Mouse (Mus musculus) lung, postnatal 0 days (tissue): ENCODE results near the gene Pirt. TPM values are rescaled to one million over a fixed set of nuclear protein-coding genes. Genes with fewer than 3 reads are reported as not detected.

Experiments used
- ATAC-seq: fragments of 200-750 bp; cut with Nextera tagmentation; 2 replicates; pipeline ENCODE4 v1.8.0; 2017; ENCODE audit warnings: moderate library complexity
- DNase-seq: peaks from one replicate; pipeline ENCODE4 v3.0.0-alpha.2; 2016; ENCODE audit warnings: low spot score
- H3K27ac ChIP-seq: fragments of 300-500 bp; sonication (generic); 2 replicates; pipeline ENCODE4 v1.5.1; 2014; ENCODE audit warnings: antibody characterized with exemption, mild to moderate bottlenecking, low read length, mixed read lengths
- H3K27me3 ChIP-seq: fragments of 300-500 bp; sonication (generic); replicated peaks from 2 replicates; pipeline ENCODE4 v1.6.1; 2014; ENCODE audit warnings: low read length, mixed read lengths; ENCODE audit not compliant: insufficient read depth
- H3K36me3 ChIP-seq: fragments of 300-500 bp; sonication (generic); 2 replicates; pipeline ENCODE4 v1.6.1; 2014; ENCODE audit warnings: low read length, mixed read lengths; ENCODE audit not compliant: insufficient read depth
- H3K4me1 ChIP-seq: fragments of 300-500 bp; sonication (generic); 2 replicates; pipeline ENCODE4 v1.6.1; 2014; ENCODE audit warnings: antibody characterized with exemption, low read depth, low read length, mixed read lengths; ENCODE audit not compliant: insufficient read depth
- H3K4me2 ChIP-seq: fragments of 300-500 bp; sonication (generic); replicated peaks from 2 replicates; pipeline ENCODE4 v1.6.1; 2014; ENCODE audit warnings: low read depth, mild to moderate bottlenecking, low read length, moderate library complexity, mixed read lengths
- H3K4me3 ChIP-seq: fragments of 300-500 bp; sonication (generic); 2 replicates; pipeline ENCODE4 v1.5.1; 2014; ENCODE audit warnings: low read depth, low read length
- H3K9ac ChIP-seq: fragments of 300-500 bp; sonication (generic); replicated peaks from 2 replicates; pipeline ENCODE4 v1.6.1; 2014; ENCODE audit warnings: low read depth, mild to moderate bottlenecking
- H3K9me3 ChIP-seq: fragments of 300-500 bp; sonication (generic); 2 replicates; pipeline ENCODE4 v1.6.1; 2016; ENCODE audit warnings: low read length, mixed read lengths
- CTCF ChIP-seq: IDR thresholded peaks from 2 replicates; pipeline ENCODE4 v1.5.1; 2016; ENCODE audit warnings: antibody characterized with exemption, mild to moderate bottlenecking
- EP300 ChIP-seq: IDR thresholded peaks from 2 replicates; pipeline ENCODE4 v1.6.1; 2016; ENCODE audit warnings: antibody characterized with exemption, mild to moderate bottlenecking, control low read depth
- WGBS: fragments of 180-500 bp; shearing (Covaris S2); extraction: QIAGEN DNeasy Blood & Tissue Kit; methylation state at CpG from one replicate; pipeline ENCODE4 v1.1.7; 2014; 5-methylcytosine and 5-hydroxymethylcytosine counted together
- polyA plus RNA-seq: library from polyadenylated mRNA; unstranded; fragments of >200 nt; fragmentation: Nextera tagmentation; extraction: Ambion mirVana; gene quantifications from 2 replicates; pipeline ENCODE4 v1.2.1, GENCODE M21; 2015

The Pirt gene
- polyA plus RNA-seq, 1 experiment from 2014 or later = 1.8 TPM

DNA sequence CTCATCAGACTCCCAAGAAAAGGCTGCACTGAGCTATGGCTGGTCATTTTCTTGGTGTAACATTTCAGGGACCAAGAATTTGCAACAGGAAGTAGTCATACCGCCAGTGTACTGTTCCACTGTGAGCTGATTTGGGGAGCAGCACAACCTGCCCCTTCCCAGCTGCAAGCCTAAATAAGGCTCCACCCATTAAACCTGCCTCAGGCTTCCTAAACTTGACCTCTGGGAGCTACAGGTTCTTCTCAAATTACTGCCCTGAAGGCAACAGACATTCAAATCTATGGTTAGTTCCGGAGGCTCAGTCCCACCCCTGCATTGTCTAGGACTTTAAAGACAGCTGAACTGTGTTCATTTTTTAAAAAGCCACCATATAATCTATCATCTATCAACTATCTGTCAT is 8.2 kb downstream of the Pirt start:
- WGBS = 53% methylated on average over 2 of the region's 2 CpGs
- no peaks in the 10 kb centered on the region for H3K36me3 ChIP-seq
- H3K9ac ChIP-seq = no peak overlapping the region
- no peak overlapping the region for H3K27ac ChIP-seq
- no peak overlapping the region for H3K4me2 ChIP-seq
- no peak for ATAC-seq
- no peaks in the 10 kb centered on the region for H3K4me1 ChIP-seq
- no peak for TF ChIP-seq EP300
- TF ChIP-seq CTCF = no peak
- H3K9me3 ChIP-seq = no peaks in the 10 kb centered on the region
- H3K4me3 ChIP-seq = no peak overlapping the region
- H3K27me3 ChIP-seq = no peaks in the 10 kb centered on the region
- DNase-seq = no peak

DNA sequence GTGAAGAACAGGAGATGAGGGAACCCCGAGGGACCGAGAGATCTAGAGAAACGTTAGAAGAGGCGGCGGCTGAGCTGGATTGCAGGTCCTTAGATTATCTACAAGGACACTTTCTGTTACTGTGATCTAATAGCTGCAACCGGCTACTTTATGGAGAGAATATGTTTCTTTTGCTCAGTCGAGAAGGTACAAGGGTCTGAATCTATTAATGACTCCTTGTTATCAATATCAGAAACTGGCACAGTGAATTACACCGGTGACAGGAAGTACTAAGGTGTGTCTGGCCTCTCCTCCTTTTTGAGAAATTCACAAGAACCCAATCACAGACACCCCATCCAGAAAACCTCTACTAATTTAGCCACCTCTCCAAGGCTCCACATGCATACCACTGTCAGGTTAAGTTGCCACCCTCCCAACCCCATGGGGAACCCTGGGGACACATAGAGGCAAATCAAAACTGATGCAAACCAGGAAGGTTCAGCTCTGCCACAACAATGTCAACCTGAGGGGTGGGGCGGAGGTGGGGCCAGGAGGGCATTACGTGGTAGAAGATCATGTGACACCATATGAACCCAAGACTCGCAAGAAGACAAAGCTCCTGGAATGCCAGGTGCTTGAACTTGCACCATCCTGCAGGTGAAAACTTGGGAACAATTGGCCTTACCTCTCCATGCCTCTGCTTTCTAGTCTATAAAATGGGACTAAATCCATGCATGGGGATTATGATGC is 12.5 kb downstream of the Pirt start:
- H3K27me3 ChIP-seq = no peaks in the 10 kb centered on the region
- no peak for DNase-seq
- H3K4me3 ChIP-seq = no peak overlapping the region
- no peak for ATAC-seq
- H3K9ac ChIP-seq = no peak overlapping the region
- WGBS = 70% methylated on average over 11 of the region's 11 CpGs
- no peaks in the 10 kb centered on the region for H3K9me3 ChIP-seq
- H3K4me2 ChIP-seq = no peak overlapping the region
- H3K4me1 ChIP-seq = no peaks in the 10 kb centered on the region
- TF ChIP-seq CTCF (no peak), EP300 (no peak)
- H3K27ac ChIP-seq = no peak overlapping the region
- H3K36me3 ChIP-seq = no peaks in the 10 kb centered on the region

DNA sequence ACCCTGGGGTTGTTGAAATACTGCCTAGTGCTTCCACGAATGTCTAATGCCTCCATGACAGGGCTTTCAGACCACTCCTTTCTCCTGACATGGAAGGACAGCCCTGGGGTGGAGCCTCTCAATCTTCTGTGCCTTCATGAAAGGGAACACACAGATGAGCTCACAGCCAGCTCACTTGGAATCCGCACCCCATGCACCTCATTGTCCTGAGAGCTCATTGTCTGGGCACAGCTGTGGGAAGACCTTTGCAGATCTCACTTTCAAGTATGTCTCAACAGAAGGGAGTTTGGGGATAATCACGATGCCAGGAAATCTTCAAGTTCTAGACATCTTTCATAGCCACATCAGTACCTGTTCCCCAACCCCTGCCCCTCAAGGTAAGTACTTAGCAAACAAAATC is 16.5 kb downstream of the Pirt start:
- no peak for DNase-seq
- H3K4me1 ChIP-seq = no peaks in the 10 kb centered on the region
- no peak overlapping the region for H3K4me3 ChIP-seq
- H3K27me3 ChIP-seq = no peaks in the 10 kb centered on the region
- no peak overlapping the region for H3K9ac ChIP-seq
- no peaks in the 10 kb centered on the region for H3K9me3 ChIP-seq
- WGBS = 57% methylated on average over 3 of the region's 3 CpGs
- no peak overlapping the region for H3K4me2 ChIP-seq
- H3K27ac ChIP-seq = no peak overlapping the region
- no peak for TF ChIP-seq EP300
- no peaks in the 10 kb centered on the region for H3K36me3 ChIP-seq
- no peak for ATAC-seq

DNA sequence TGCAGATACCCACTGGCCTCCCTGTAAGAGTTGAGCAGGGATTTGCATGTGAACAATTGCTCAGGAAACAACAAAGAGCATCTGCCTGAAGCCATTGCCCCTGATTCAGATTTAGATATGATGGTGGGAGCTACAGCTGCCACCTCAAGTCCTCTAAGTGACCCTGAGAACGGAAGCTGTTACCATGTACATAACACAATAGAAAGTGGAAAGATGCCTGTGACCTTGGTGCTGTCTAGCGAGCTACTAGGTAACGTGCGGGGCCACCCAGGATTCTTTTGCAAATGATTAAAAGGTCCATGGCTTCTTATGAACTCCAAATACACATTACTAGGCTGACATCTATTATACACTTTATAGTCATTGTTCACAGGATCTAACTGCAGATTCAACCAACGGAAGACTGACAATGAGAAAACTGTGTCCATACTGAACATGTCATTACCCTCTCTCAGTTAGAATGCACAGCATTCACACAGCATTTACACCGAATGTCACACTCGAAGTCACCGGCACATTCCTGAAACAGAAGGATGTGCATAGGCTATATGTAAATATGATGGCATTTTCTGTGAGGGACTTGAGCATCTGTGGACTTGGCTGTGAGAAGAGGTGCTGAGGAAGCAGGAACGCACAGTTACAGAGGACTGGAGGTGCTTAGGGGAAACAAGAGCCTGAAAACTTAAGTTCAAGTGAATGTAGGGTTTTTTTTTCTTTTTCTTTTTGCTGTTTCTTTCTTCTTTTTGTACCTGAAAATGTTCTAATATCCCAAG is 21.2 kb downstream of the Pirt start:
- no peaks in the 10 kb centered on the region for H3K36me3 ChIP-seq
- no peak overlapping the region for H3K4me3 ChIP-seq
- WGBS = 71% methylated on average over 9 of the region's 9 CpGs
- ATAC-seq = no peak
- no peak overlapping the region for H3K27ac ChIP-seq
- no peaks in the 10 kb centered on the region for H3K9me3 ChIP-seq
- DNase-seq = no peak
- no peaks in the 10 kb centered on the region for H3K4me1 ChIP-seq
- H3K4me2 ChIP-seq = no peak overlapping the region
- H3K27me3 ChIP-seq = no peaks in the 10 kb centered on the region
- TF ChIP-seq CTCF (no peak), EP300 (no peak)
- no peak overlapping the region for H3K9ac ChIP-seq

DNA sequence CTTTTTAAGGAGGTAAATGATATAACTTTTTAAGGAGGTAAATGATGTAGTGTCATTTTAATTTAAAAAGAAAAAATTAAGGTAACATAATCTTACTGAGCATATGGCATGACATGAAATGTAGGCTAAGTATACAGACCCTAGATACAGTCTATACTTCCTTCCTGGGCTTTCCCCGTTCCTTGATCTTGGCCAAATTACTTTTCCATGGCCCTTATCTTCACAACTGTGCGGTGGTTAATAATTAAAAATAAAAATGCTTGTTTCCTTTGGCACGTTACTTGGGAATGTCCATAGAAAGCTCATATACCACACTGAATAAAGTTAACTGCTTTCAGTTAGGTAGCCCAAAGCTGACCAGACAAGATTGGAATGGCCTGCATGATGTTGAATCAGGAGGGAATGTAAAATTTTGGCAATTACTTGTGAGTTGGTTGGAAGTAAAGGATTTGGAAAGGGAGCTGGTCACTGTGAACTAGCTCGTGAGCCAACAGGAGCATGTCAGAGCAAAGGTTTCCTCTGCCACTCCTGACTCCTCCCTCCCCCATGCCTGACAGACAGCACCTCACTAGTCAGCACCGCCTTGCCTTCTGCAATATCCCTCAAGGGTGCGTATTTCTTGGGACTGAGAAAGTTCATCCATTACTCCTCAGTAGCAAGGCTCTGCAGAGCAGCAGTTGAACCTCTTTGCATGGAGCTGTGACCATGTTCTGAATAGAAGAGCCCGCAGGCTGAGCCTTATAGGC is 22.8 kb downstream of the Pirt start:
- Histone ChIP-seq H3K27ac (no peak overlapping the region), H3K4me1 (no peaks in the 10 kb centered on the region)
- no peak for TF ChIP-seq EP300
- no peak for TF ChIP-seq CTCF

DNA sequence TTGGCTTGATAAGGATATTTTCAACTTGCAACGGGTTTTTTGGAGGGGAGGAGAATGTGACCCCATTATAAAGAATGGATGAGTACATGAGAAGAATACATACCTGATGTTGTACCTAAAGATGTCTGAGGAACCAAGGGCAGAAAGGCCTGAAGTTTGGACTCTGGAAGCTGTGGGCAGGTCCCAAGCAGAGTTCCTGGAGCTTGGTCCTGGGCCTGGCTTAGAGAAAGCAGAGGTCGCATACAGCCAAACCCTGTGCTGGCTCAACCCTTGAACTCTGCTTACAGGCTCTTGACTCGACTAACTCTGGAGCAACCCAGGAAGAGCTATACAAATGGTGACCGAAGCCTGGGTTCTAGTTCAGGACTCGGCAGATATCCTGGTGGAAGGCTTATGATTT is 30.2 kb downstream of the Pirt start:
- H3K4me3 ChIP-seq = no peak overlapping the region
- 91% methylated on average over 5 of the region's 5 CpGs for WGBS
- ATAC-seq (no peak), DNase-seq (no peak)
- TF ChIP-seq CTCF = no peak
- no peak for TF ChIP-seq EP300
- no peak overlapping the region for H3K27ac ChIP-seq
- H3K9me3 ChIP-seq = no peaks in the 10 kb centered on the region
- H3K36me3 ChIP-seq = no peaks in the 10 kb centered on the region
- no peak overlapping the region for H3K4me2 ChIP-seq
- no peak overlapping the region for H3K9ac ChIP-seq
- H3K4me1 ChIP-seq = no peaks in the 10 kb centered on the region
- no peaks in the 10 kb centered on the region; the same call in 1 of the 2 replicates for H3K27me3 ChIP-seq

More for the DNA sequence above, 22.8 kb downstream of the Pirt start:
- Histone ChIP-seq H3K4me2 (no peak overlapping the region), H3K27me3 (no peaks in the 10 kb centered on the region), H3K9ac (no peak overlapping the region), H3K4me3 (no peak overlapping the region), H3K9me3 (no peaks in the 10 kb centered on the region), H3K36me3 (no peaks in the 10 kb centered on the region)
- DNase-seq (no peak), ATAC-seq (no peak)
- WGBS = 49% methylated on average over 7 of the region's 7 CpGs
